Mouse (Mus musculus) lung, adult 2 months (tissue): ENCODE data around the gene Nlrx1.

ENCODE experiments used
- CTCF ChIP-seq: fragments of 200-500 bp; IDR thresholded peaks from 2 replicates; pipeline ENCODE4 v1.5.1; 2011; ENCODE audit warnings: mild to moderate bottlenecking, low read length, control low read depth; ENCODE audit not compliant: insufficient read depth
- POLR2A ChIP-seq: fragments of 200-500 bp; IDR thresholded peaks from 2 replicates; pipeline ENCODE4 v1.6.1; 2011; ENCODE audit warnings: low read depth, mild to moderate bottlenecking, control low read depth, low read length, borderline replicate concordance; ENCODE audit errors: extremely low read depth

GRCm38 (mm10) chr9:44306532-44306931 lies 38.1 kb upstream of the Nlrx1 start:
- TF ChIP-seq CTCF (no peak), POLR2A (no peak)
